ENCODE assay signal across 24 mouse cellular contexts in the genomic region with DNA sequence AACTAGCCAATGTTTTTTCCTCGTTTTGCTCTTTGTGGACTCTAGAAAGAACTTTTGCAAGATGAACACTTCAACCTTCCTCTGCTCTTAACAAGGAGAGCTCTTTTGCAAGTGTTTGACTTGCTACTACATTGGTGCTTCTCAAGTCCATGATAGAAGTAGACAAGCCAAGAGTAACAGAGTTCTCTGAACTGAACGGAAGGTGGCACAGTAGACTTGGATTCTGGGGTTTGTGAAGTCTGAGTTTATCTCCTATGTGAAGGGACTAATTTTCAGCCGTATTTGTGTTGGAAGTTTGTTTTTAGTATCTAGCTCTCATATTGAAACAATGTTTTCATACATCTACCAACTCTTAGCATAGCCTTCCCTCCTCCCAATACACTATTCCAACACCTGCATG. TPM values are rescaled to one million over a fixed set of nuclear protein-coding genes. Genes with fewer than 3 reads are reported as not detected.
DNase-seq lines count a peak whose midpoint lies in the region; ATAC-seq and TF ChIP-seq lines count a peak whose summit lies in the region.
"Had no signal": no experiment of that assay in that cellular context is flagged by ENCODE, and none has a peak within 500 bp of the region (broad histone marks: within the 10 kb centered on the region; RNA-seq: fewer than 3 reads in every experiment).

No protein-coding gene starts in this region.

- H3K79me2 ChIP-seq in heart, adult 2 months (replicated peaks; ENCODE audit: control insufficient read depth, insufficient read depth, low read length): no peaks in the 10 kb centered on the region

- no peaks in the 10 kb centered on the region for H3K27me3 ChIP-seq in heart, adult 2 months (ENCODE audit: control insufficient read depth, insufficient read depth, low read length)
- no peaks in the 10 kb centered on the region for H3K27me3 ChIP-seq in heart, embryonic 12.5 days (replicated peaks)
- H3K27me3 ChIP-seq: CH12.LX; embryonic facial prominence, embryonic 12.5 days; forebrain, embryonic 15.5 days had no signal

- H3K27ac ChIP-seq in heart, adult 2 months: no peak overlapping the region
- H3K27ac ChIP-seq in heart, embryonic 12.5 days (ENCODE audit: poor library complexity, severe bottlenecking): no peak overlapping the region
- H3K27ac ChIP-seq in left cerebral cortex, adult 2 months: no peak overlapping the region
- H3K27ac ChIP-seq: embryonic facial prominence, embryonic 10.5 days; embryonic facial prominence, embryonic 12.5 days; forebrain, embryonic 13.5 days; forebrain, embryonic 15.5 days had no signal

- TF ChIP-seq POLR2A in heart, adult 2 months (IDR thresholded peaks at IDR 0.05; ENCODE audit: insufficient read depth, low read depth, low read length): no peak

- H3K4me3 ChIP-seq in heart, adult 2 months: no peak overlapping the region
- no peak overlapping the region for H3K4me3 ChIP-seq in heart, embryonic 12.5 days
- no peak overlapping the region for H3K4me3 ChIP-seq in left cerebral cortex, adult 2 months
- H3K4me3 ChIP-seq: embryonic facial prominence, embryonic 10.5 days; embryonic facial prominence, embryonic 12.5 days; forebrain, embryonic 13.5 days; forebrain, embryonic 15.5 days had no signal

- TF ChIP-seq CTCF in heart, adult 2 months (IDR thresholded peaks at IDR 0.05): 0 out of 2 replicates have a peak, but pooled peaks have one; percentile 10
- peak; percentile 32; the same call in 1 of the 2 replicates for TF ChIP-seq CTCF in left cerebral cortex, adult 2 months (IDR thresholded peaks at IDR 0.05)

- no peak for TF ChIP-seq EP300 in heart, adult 2 months (IDR thresholded peaks at IDR 0.05; ENCODE audit: insufficient read depth, low read depth, low read length)

- WGBS in heart, adult 2 months: 65% methylated on average over 3 of the region's 3 CpGs
- 72% methylated on average over 3 of the region's 3 CpGs for WGBS in heart, embryonic 12.5 days

- no peaks in the 10 kb centered on the region for H3K4me1 ChIP-seq in heart, adult 2 months (ENCODE audit: control insufficient read depth, insufficient read depth, low read length)
- H3K4me1 ChIP-seq in heart, embryonic 12.5 days (replicated peaks): no peaks in the 10 kb centered on the region
- H3K4me1 ChIP-seq: embryonic facial prominence, embryonic 10.5 days; embryonic facial prominence, embryonic 12.5 days; forebrain, embryonic 13.5 days; forebrain, embryonic 15.5 days had no signal

- no peaks in the 10 kb centered on the region for H3K36me3 ChIP-seq in heart, adult 2 months (ENCODE audit: control insufficient read depth, insufficient read depth, low read length)
- H3K36me3 ChIP-seq in heart, embryonic 12.5 days: no peaks in the 10 kb centered on the region
- H3K36me3 ChIP-seq: embryonic facial prominence, embryonic 10.5 days; embryonic facial prominence, embryonic 12.5 days; forebrain, embryonic 15.5 days; G1E had no signal

- DNase-seq in frontal cortex, postnatal 10 days (ENCODE audit: low spot score in 2 of 2): no peak
- DNase-seq in heart, adult 2 months: no peak
- no peak for DNase-seq in left cerebral cortex, adult 2 months (ENCODE audit: extremely low spot score in 1 of 2, low spot score in 2 of 2)
- no peak for DNase-seq in left cerebral cortex, postnatal 10 days (ENCODE audit: extremely low spot score in 1 of 2, low spot score in 2 of 2)
- DNase-seq: adrenal gland, adult 8-10 months; adrenal gland, postnatal 14 days; adrenal gland, postnatal 36 days; B cell, adult 2 months; cerebellum, adult 11-12 months; cerebellum, adult 2 months; cerebellum, adult 9-10 months; cerebellum, postnatal 10 days; cerebellum, postnatal 25 days had no signal

- intact Hi-C loops in heart, adult 2 months (cut with DNase I): no loop called here
- intact Hi-C loops in left cerebral cortex, adult 2 months (cut with DNase I): no loop called here
- intact Hi-C loops in left cerebral cortex, postnatal 10 days (cut with DNase I): no loop called here

- H3K9ac ChIP-seq in heart, adult 2 months (ENCODE audit: low read depth, low read length): no peak overlapping the region
- no peak overlapping the region for H3K9ac ChIP-seq in heart, embryonic 12.5 days
- H3K9ac ChIP-seq: embryonic facial prominence, embryonic 12.5 days; forebrain, embryonic 13.5 days; forebrain, embryonic 15.5 days had no signal

- H3K9me3 ChIP-seq in heart, embryonic 12.5 days (replicated peaks): no peaks in the 10 kb centered on the region
- H3K9me3 ChIP-seq: embryonic facial prominence, embryonic 10.5 days; embryonic facial prominence, embryonic 12.5 days; forebrain, embryonic 13.5 days; forebrain, embryonic 15.5 days; G1E had no signal

- ATAC-seq in frontal cortex, adult (ENCODE audit: low TSS enrichment): peak; percentile 80
- ATAC-seq in heart, embryonic 12.5 days (ENCODE audit: insufficient number of reproducible peaks, low FRiP score): no peak
- ATAC-seq: activated CD4-positive, CD25-positive, alpha-beta regulatory T cell, adult 4 months; CD4-positive, CD25-positive, alpha-beta regulatory T cell, adult 4 months; forebrain, embryonic 13.5 days; forebrain, embryonic 15.5 days; Patski had no signal

- H3K4me2 ChIP-seq in heart, embryonic 12.5 days: no peak overlapping the region
- H3K4me2 ChIP-seq: embryonic facial prominence, embryonic 12.5 days; forebrain, embryonic 13.5 days; forebrain, embryonic 15.5 days had no signal

RNA-seq across cellular contexts. Expression of a gene that starts 17.6 kb away (rescaled TPM):
- 1 to 10 TPM in 1 of 2 experiments, under 1 TPM in 1; 0.39 to 1.2 TPM for total RNA-seq in heart, adult 2 months (2021)
- 0.41 and 0.70 TPM in 2 replicates for polyA plus RNA-seq in heart, adult 2 months (2012; rRNA removed)
- 0.38 and 0.64 TPM in 2 replicates for polyA plus RNA-seq in heart, embryonic 12.5 days (2016; fragmentation: Nextera tagmentation; extraction: Ambion mirVana)
- total RNA-seq in left cerebral cortex, adult 2 months (2021): 10 to 100 TPM in 1 of 2 experiments, 1 to 10 TPM in 1; 9.7 to 12.8 TPM
- 1 to 10 TPM; 6.3 to 6.9 TPM for total RNA-seq in left cerebral cortex, postnatal 10 days (2021)
- polyA plus RNA-seq: Patski had no signal
